Mouse (Mus musculus) ES-E14 (cell line): Measurements from ENCODE around the gene Hdgfl2. TPM values are rescaled to one million over a fixed set of nuclear protein-coding genes. Genes with fewer than 3 reads are reported as not detected.
"Not testable (repeated sequence)": the region's sequence is repeated elsewhere in the genome, so short reads cannot be mapped to it uniquely, and the experiment has no call there.

ENCODE experiments used
- DNase-seq: peaks from one replicate; pipeline ENCODE4 v3.0.0-alpha.2; 2013; ENCODE audit warnings: low read depth, low spot score
- H3K27ac ChIP-seq: 2 replicates; pipeline ENCODE4 v1.5.1; 2012; ENCODE audit warnings: low read depth, mild to moderate bottlenecking, low read length, moderate library complexity, mixed read lengths; ENCODE audit not compliant: poor library complexity, insufficient read depth, severe bottlenecking
- H3K36me3 ChIP-seq: 2 replicates; pipeline ENCODE4 v1.6.1; 2012; ENCODE audit warnings: mild to moderate bottlenecking, low read length, moderate library complexity, mixed read lengths; ENCODE audit not compliant: control insufficient read depth, poor library complexity, insufficient read depth, severe bottlenecking
- H3K4me1 ChIP-seq, 2 experiments: fragments of 150-350 bp in 1 of 2; sonication (generic) in 1 of 2; 2 replicates each; pipeline ENCODE4 v1.6.1; 2012; ENCODE audit warnings: low read length in 2 of 2, mild to moderate bottlenecking in 1 of 2, mixed read lengths in 1 of 2; ENCODE audit not compliant: control insufficient read depth in 2 of 2, insufficient read depth in 2 of 2, poor library complexity in 1 of 2
- H3K4me3 ChIP-seq, 2 experiments: fragments of 150-350 bp in 1 of 2; sonication (generic) in 1 of 2; 2 replicates each; pipeline ENCODE4 v1.5.1; 2012; ENCODE audit warnings: low read length in 2 of 2, low read depth in 1 of 2, mild to moderate bottlenecking in 1 of 2, mixed read lengths in 1 of 2; ENCODE audit not compliant: insufficient read depth in 1 of 2, poor library complexity in 1 of 2, severe bottlenecking in 1 of 2
- H3K9ac ChIP-seq: 2 replicates; pipeline ENCODE4 v1.6.1; 2012; ENCODE audit warnings: low read depth, mild to moderate bottlenecking, low read length, mixed read lengths; ENCODE audit not compliant: poor library complexity, insufficient read depth, severe bottlenecking
- H3K9me3 ChIP-seq: fragments of 150-350 bp; sonication (generic); 2 replicates; pipeline ENCODE4 v1.6.1; 2012; ENCODE audit warnings: low read depth, mild to moderate bottlenecking, low read length; ENCODE audit not compliant: control insufficient read depth, insufficient read depth
- CHD2 ChIP-seq: IDR thresholded peaks from 2 replicates; pipeline ENCODE4 v1.6.1; 2014; ENCODE audit warnings: mild to moderate bottlenecking, low read depth, low read length, inconsistent platforms
- HCFC1 ChIP-seq: IDR thresholded peaks from 2 replicates; pipeline ENCODE4 v1.6.1; 2012; ENCODE audit warnings: low read length, inconsistent platforms, borderline replicate concordance; ENCODE audit not compliant: insufficient read depth
- MAFK ChIP-seq: IDR thresholded peaks from 2 replicates; pipeline ENCODE4 v1.6.1; 2014; ENCODE audit warnings: mild to moderate bottlenecking, low read depth, low read length, inconsistent platforms; ENCODE audit not compliant: insufficient read depth
- ZC3H11A ChIP-seq: IDR thresholded peaks from 2 replicates; pipeline ENCODE4 v1.6.1; 2012; ENCODE audit warnings: low read depth, mild to moderate bottlenecking, inconsistent platforms, low read length, borderline replicate concordance
- ZNF384 ChIP-seq: IDR thresholded peaks from 2 replicates; pipeline ENCODE4 v1.6.1; 2012; ENCODE audit warnings: low read depth, low read length, inconsistent platforms
- in situ Hi-C, 2 experiments: fragments of 600-800 bp; cut with MboI; formaldehyde crosslinking; loops; one replicate each; pipeline ENCODE4 v1.15.1; 2025; ENCODE audit warnings: low sequenced_read_pairs in 2 of 2, inconsistent platforms in 1 of 2; ENCODE audit not compliant: unreplicated experiment in 2 of 2
- total RNA-seq: library from RNA; depleted of rRNA; stranded (reverse); fragments of 300-350 nt; gene quantifications from 2 replicates; pipeline ENCODE4 v1.2.3, GENCODE M21; 2012

Gene Hdgfl2
- total RNA-seq, 1 experiment = 165 TPM

- no peak overlapping the region for H3K9ac ChIP-seq
- no peak overlapping the region for H3K27ac ChIP-seq
- H3K4me3 ChIP-seq = no peak overlapping the region
- no peaks in the 10 kb centered on the region for H3K9me3 ChIP-seq
- no peak for TF ChIP-seq CHD2
- no peak for TF ChIP-seq HCFC1
- TF ChIP-seq ZC3H11A = no peak
- no peak for TF ChIP-seq ZNF384
- TF ChIP-seq MAFK = no peak
- H3K36me3 ChIP-seq = peaks cover 75% of the 10 kb centered on the region
- in situ Hi-C loops = no loop called here
- H3K4me1 ChIP-seq = no peaks in the 10 kb centered on the region
- no peak for DNase-seq
Measured at GRCm38 (mm10) chr17:56100811-56101210, 21.4 kb downstream of the Hdgfl2 start.

- Histone ChIP-seq H3K27ac (no peak overlapping the region), H3K36me3 (peaks cover 62% of the 10 kb centered on the region), H3K4me3 (no peak overlapping the region), H3K4me1 (no peaks in the 10 kb centered on the region), H3K9ac (no peak overlapping the region), H3K9me3 (no peaks in the 10 kb centered on the region)
- in situ Hi-C loops = no loop called here
- TF ChIP-seq MAFK (no peak), HCFC1 (no peak), ZNF384 (no peak), ZC3H11A (no peak), CHD2 (no peak)
- no peak for DNase-seq
Measured at GRCm38 (mm10) chr17:56102158-56102557, 22.7 kb downstream of the Hdgfl2 start.

GRCm38 (mm10) chr17:56102927-56103326, 23.5 kb downstream of the Hdgfl2 start:
- no peak for TF ChIP-seq HCFC1
- no peak for TF ChIP-seq ZC3H11A
- no peak for TF ChIP-seq ZNF384
- TF ChIP-seq CHD2 = no peak
- no peak for TF ChIP-seq MAFK
- H3K9me3 ChIP-seq = no peaks in the 10 kb centered on the region
- in situ Hi-C loops = no loop called here
- no peak overlapping the region for H3K4me3 ChIP-seq
- H3K4me1 ChIP-seq = no peaks in the 10 kb centered on the region
- peaks cover 54% of the 10 kb centered on the region for H3K36me3 ChIP-seq
- H3K9ac ChIP-seq = no peak overlapping the region
- H3K27ac ChIP-seq = no peak overlapping the region
- DNase-seq = no peak

GRCm38 (mm10) chr17:56103465-56104285, 24.2 kb downstream of the Hdgfl2 start:
- Histone ChIP-seq H3K27ac (no peak overlapping the region), H3K4me3 (no peak overlapping the region), H3K4me1 (no peaks in the 10 kb centered on the region), H3K9ac (no peak overlapping the region), H3K36me3 (peaks cover 46% of the 10 kb centered on the region), H3K9me3 (no peaks in the 10 kb centered on the region)
- no peak for DNase-seq
- in situ Hi-C loops = no loop called here
- TF ChIP-seq HCFC1 = no peak
- no peak for TF ChIP-seq MAFK

- H3K9ac ChIP-seq, H3K9me3 ChIP-seq, H3K4me3 ChIP-seq, in situ Hi-C loops, DNase-seq, H3K4me1 ChIP-seq, H3K27ac ChIP-seq: not testable (repeated sequence)
- H3K36me3 ChIP-seq = peaks cover 37% of the 10 kb centered on the region
Measured at GRCm38 (mm10) chr17:56104821-56105220, 25.4 kb downstream of the Hdgfl2 start.

- H3K9me3 ChIP-seq, H3K4me3 ChIP-seq, DNase-seq, in situ Hi-C loops, H3K9ac ChIP-seq, H3K4me1 ChIP-seq, H3K27ac ChIP-seq: not testable (repeated sequence)
- peaks cover 22% of the 10 kb centered on the region for H3K36me3 ChIP-seq
Measured at GRCm38 (mm10) chr17:56106436-56106835, 27.0 kb downstream of the Hdgfl2 start.
